Mouse (Mus musculus) limb, embryonic 15.5 days (tissue): ENCODE data around the gene Tra2a. TPM values are rescaled to one million over a fixed set of nuclear protein-coding genes. Genes with fewer than 3 reads are reported as not detected.

Source experiments
- ATAC-seq: fragments of 200-750 bp; cut with Nextera tagmentation; 2 replicates; pipeline ENCODE4 v1.8.0; 2017; ENCODE audit warnings: low read depth, moderate TSS enrichment; ENCODE audit not compliant: insufficient number of reproducible peaks, low FRiP score, low TSS enrichment
- H3K27ac ChIP-seq: fragments of 300-500 bp; sonication (generic); 2 replicates; pipeline ENCODE4 v1.5.1; 2015; ENCODE audit warnings: moderate library complexity, mild to moderate bottlenecking, inconsistent platforms
- H3K27me3 ChIP-seq: fragments of 300-500 bp; sonication (generic); 2 replicates; pipeline ENCODE4 v1.6.1; 2015; ENCODE audit warnings: inconsistent platforms
- H3K36me3 ChIP-seq: fragments of 300-500 bp; sonication (generic); 2 replicates; pipeline ENCODE4 v1.6.1; 2015; ENCODE audit warnings: inconsistent platforms
- H3K4me1 ChIP-seq: fragments of 300-500 bp; sonication (generic); 2 replicates; pipeline ENCODE4 v1.6.1; 2015; ENCODE audit warnings: inconsistent platforms
- H3K4me2 ChIP-seq: fragments of 300-500 bp; sonication (generic); 2 replicates; pipeline ENCODE4 v1.6.1; 2015; ENCODE audit warnings: mild to moderate bottlenecking, inconsistent platforms
- H3K4me3 ChIP-seq: fragments of 300-500 bp; sonication (generic); 2 replicates; pipeline ENCODE4 v1.5.1; 2015; ENCODE audit warnings: mild to moderate bottlenecking, inconsistent platforms
- H3K9ac ChIP-seq: fragments of 300-500 bp; sonication (generic); 2 replicates; pipeline ENCODE4 v1.6.1; 2015; ENCODE audit warnings: inconsistent platforms
- H3K9me3 ChIP-seq: fragments of 300-500 bp; sonication (generic); 2 replicates; pipeline ENCODE4 v1.6.1; 2016; ENCODE audit warnings: inconsistent platforms
- WGBS: fragments of 180-500 bp; shearing (Covaris S2); methylation state at CpG from one replicate; pipeline ENCODE4 v1.1.7; 2015; 5-methylcytosine and 5-hydroxymethylcytosine counted together
- polyA plus RNA-seq: library from polyadenylated mRNA; unstranded; fragments of >200 nt; fragmentation: Nextera tagmentation; extraction: Ambion mirVana; gene quantifications from 2 replicates; pipeline ENCODE4 v1.2.1, GENCODE M21; 2015

Tra2a gene
- polyA plus RNA-seq, 1 experiment from 2014 or later, result 98.3 TPM

DNA sequence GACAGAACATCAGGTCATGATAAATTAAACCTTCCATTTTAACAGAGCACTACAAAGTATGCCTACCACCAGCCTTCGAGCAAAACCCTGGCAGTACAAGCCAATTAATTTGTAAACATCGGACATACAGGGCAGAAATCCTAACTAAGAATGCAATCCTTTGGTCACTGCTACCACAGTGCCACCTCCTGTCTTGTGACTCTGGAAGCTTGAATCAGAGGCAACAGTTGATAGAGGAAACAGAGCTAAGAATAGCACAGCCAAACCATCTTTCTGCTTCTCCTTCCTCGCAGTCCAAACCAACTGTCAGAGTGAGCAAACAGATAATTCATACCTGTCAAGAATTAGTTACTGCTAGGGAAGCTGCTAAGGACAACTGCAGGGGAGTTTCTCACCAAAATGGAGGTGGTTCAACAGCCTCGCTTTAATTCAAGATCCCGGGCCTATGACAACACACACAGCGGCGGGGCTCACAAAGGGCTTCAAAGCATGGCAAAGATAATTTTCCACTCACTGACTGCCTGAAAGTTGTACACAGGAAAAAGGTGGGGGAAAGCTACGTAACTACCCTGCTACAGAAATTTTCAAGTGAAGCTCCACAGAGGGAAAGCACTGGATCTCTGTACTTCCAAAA is 55.4 kb downstream of the Tra2a start:
- Histone ChIP-seq H3K36me3 (peaks cover 28% of the 10 kb centered on the region), H3K4me2 (no peak overlapping the region), H3K4me1 (peaks cover 43% of the 10 kb centered on the region), H3K27me3 (no peaks in the 10 kb centered on the region), H3K27ac (0 out of 2 replicates have a peak overlapping the region, but pooled peaks have one; percentile 22), H3K4me3 (no peak overlapping the region), H3K9me3 (no peaks in the 10 kb centered on the region), H3K9ac (no peak overlapping the region)
- no peak for ATAC-seq
- WGBS, result 63% methylated on average over 8 of the region's 8 CpGs

DNA sequence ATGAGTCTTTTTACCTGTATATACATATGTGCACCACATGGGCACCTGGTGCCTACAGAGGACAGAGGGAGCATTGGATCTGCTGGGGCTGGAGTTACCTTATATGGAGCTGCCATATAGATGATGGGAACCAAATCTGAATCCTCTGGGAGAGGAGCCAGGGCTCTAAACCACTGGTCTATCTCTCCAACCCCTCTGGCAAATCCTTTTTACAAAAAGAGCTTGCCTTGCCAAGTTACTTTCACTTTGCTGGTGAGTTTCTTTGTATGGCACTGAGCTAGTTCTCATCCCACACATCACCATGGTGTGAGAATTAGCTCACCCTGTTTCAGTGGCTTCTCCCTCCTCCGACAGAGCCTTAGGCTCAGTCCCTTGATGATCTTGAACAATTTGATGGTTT is 57.4 kb downstream of the Tra2a start:
- Histone ChIP-seq H3K36me3 (peaks cover 31% of the 10 kb centered on the region), H3K4me3 (no peak overlapping the region), H3K27ac (no peak overlapping the region), H3K4me1 (peaks cover 26% of the 10 kb centered on the region), H3K27me3 (no peaks in the 10 kb centered on the region), H3K9me3 (no peaks in the 10 kb centered on the region), H3K9ac (no peak overlapping the region), H3K4me2 (no peak overlapping the region)
- WGBS, result 76% methylated on average over 1 of the region's 1 CpGs
- no peak for ATAC-seq

DNA sequence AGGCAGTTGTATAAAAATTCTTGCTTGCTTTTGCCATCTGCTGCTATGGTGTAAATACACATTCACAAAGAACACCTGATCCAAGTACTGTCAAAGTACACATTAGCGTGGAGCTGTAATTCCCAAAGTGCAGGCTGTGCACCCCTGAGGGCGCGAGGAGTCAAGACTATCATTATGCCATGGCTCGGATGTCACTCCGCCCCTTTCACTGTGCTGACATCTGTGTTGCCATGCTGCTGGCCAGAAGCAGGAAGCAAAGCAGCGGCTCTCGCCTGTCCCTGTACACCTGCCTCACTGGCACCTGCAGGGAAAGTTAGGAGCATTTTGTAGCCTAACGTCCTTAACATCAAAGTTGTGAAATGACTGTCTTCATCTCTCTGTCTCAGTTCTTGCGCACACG is 68.6 kb downstream of the Tra2a start:
- no peaks in the 10 kb centered on the region for H3K27me3 ChIP-seq
- no peak overlapping the region for H3K27ac ChIP-seq
- peaks cover 3% of the 10 kb centered on the region; the same call in 1 of the 2 replicates for H3K36me3 ChIP-seq
- 76% methylated on average over 10 of the region's 10 CpGs for WGBS
- no peak overlapping the region for H3K4me3 ChIP-seq
- H3K4me1 ChIP-seq, result no peaks in the 10 kb centered on the region
- no peaks in the 10 kb centered on the region for H3K9me3 ChIP-seq
- no peak overlapping the region for H3K9ac ChIP-seq
- ATAC-seq, result no peak
- no peak overlapping the region for H3K4me2 ChIP-seq

DNA sequence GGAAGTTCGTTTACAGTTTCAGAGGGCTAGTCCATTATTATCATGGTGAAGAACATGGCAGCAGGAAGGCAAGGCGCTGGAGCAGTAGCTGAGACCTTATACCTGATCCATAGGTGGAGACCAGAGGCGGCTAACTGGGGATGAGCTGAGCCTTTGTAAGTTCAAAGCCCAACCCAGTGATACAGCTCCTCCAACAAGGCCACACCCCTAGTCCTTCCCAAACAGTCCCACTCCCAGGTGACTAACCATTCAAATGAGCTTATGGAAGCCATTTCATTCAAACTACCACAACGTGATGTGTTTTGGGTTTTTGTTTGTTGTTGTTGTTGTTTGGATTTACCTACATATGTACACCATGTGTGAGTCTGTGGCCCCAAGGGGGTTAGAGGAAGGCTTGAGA is 69.3 kb downstream of the Tra2a start:
- Histone ChIP-seq H3K36me3 (peaks cover 3% of the 10 kb centered on the region; the same call in 1 of the 2 replicates), H3K4me3 (no peak overlapping the region), H3K4me1 (no peaks in the 10 kb centered on the region), H3K4me2 (no peak overlapping the region), H3K27ac (no peak overlapping the region), H3K9ac (no peak overlapping the region), H3K9me3 (no peaks in the 10 kb centered on the region), H3K27me3 (no peaks in the 10 kb centered on the region)
- WGBS, result 94% methylated on average over 4 of the region's 4 CpGs
- ATAC-seq, result no peak

Other genes starting within 250 kb of the Tra2a start
- gene Gpnmb, start 227.5 kb downstream of the Tra2a start, polyA plus RNA-seq, result 1.6 and 2.1 TPM in 2 replicates
- gene Malsu1, start 190.2 kb downstream of the Tra2a start, polyA plus RNA-seq, result 57.0 and 61.7 TPM in 2 replicates
- 45.9 and 46.1 TPM in 2 replicates for gene Igf2bp3, start 49.1 kb downstream of the Tra2a start, polyA plus RNA-seq
- 11.0 and 11.6 TPM in 2 replicates for gene Ccdc126, start 55.2 kb upstream of the Tra2a start, polyA plus RNA-seq
- gene Fam221a, start 103.7 kb upstream of the Tra2a start, polyA plus RNA-seq, result 6.3 and 7.2 TPM in 2 replicates
- gene Stk31, start 131.6 kb upstream of the Tra2a start, polyA plus RNA-seq, result 0.12 TPM in 1 of 2 replicates, not detected in the other